Mouse (Mus musculus): ENCODE data around the gene Sema6c. TPM values are rescaled to one million over a fixed set of nuclear protein-coding genes. Genes with fewer than 3 reads are reported as not detected.

Sema6c gene
- polyA plus RNA-seq, 1 experiment from 2014 or later: 1.7 TPM

GRCm38 (mm10) chr3:95163419-95164255, 3.4 kb downstream of the Sema6c start:
- no peaks in the 10 kb centered on the region for H3K27me3 ChIP-seq (ENCODE audit: control insufficient read depth, insufficient read depth, low read length)
- H3K4me3 ChIP-seq (ENCODE audit: low read depth, low read length): no peak overlapping the region
- no peak overlapping the region for H3K27ac ChIP-seq (replicated peaks)
- TF ChIP-seq CTCF (IDR thresholded peaks at IDR 0.05; ENCODE audit: low read depth): no peak
- TF ChIP-seq EP300 (optimal IDR thresholded peaks at IDR 0.05): no peak
- H3K4me1 ChIP-seq (replicated peaks; ENCODE audit: control insufficient read depth, insufficient read depth): peaks cover 9% of the 10 kb centered on the region
- H3K9me3 ChIP-seq (ENCODE audit: control insufficient read depth, low read length): no peaks in the 10 kb centered on the region
- peaks cover 5% of the 10 kb centered on the region; the same call in 1 of the 2 replicates for H3K36me3 ChIP-seq (ENCODE audit: control insufficient read depth, insufficient read depth, low read length)
- H3K9ac ChIP-seq (ENCODE audit: low read length): 0 out of 2 replicates have a peak overlapping the region, but pooled peaks have one; percentile 13
- WGBS: 54% methylated on average over 11 of the region's 11 CpGs
- no peak for DNase-seq (ENCODE audit: low spot score)
- no peak for ATAC-seq (ENCODE audit: low FRiP score, low TSS enrichment)
- H3K4me2 ChIP-seq (replicated peaks; ENCODE audit: low read depth): no peak overlapping the region; the same call in 1 of the 2 replicates

DNA sequence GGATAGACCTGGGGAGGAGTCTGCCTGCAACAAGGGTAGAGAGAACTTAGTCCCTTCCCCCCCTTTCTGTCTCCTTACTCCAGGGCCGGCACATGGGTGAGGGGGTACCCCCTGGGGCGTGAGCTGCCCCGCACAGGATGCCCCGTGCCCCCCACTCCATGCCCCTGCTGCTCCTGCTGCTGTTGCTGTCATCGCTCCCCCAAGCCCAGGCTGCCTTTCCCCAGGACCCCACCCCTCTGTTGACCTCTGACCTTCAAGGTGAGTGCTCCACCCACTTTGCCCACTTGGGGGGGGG, 3.9 kb downstream of the Sema6c start:
- WGBS: 83% methylated on average over 4 of the region's 5 CpGs
- no peak for ATAC-seq (ENCODE audit: low FRiP score, low TSS enrichment)

GRCm38 (mm10) chr3:95164840-95165239, 4.6 kb downstream of the Sema6c start:
- Histone ChIP-seq H3K9ac (ENCODE audit: low read length) (no peak overlapping the region), H3K36me3 (ENCODE audit: control insufficient read depth, insufficient read depth, low read length) (peaks cover 6% of the 10 kb centered on the region; the same call in 1 of the 2 replicates)
- TF ChIP-seq EP300 (optimal IDR thresholded peaks at IDR 0.05) (no peak), CTCF (IDR thresholded peaks at IDR 0.05; ENCODE audit: low read depth) (no peak)

More for the DNA sequence above, 3.9 kb downstream of the Sema6c start:
- Histone ChIP-seq H3K4me2 (replicated peaks; ENCODE audit: low read depth) (no peak overlapping the region), H3K9me3 (ENCODE audit: control insufficient read depth, low read length) (no peaks in the 10 kb centered on the region), H3K36me3 (ENCODE audit: control insufficient read depth, insufficient read depth, low read length) (peaks cover 6% of the 10 kb centered on the region; the same call in 1 of the 2 replicates), H3K9ac (ENCODE audit: low read length) (no peak overlapping the region), H3K4me3 (ENCODE audit: low read depth, low read length) (no peak overlapping the region), H3K4me1 (replicated peaks; ENCODE audit: control insufficient read depth, insufficient read depth) (peaks cover 9% of the 10 kb centered on the region), H3K27ac (replicated peaks) (no peak overlapping the region), H3K27me3 (ENCODE audit: control insufficient read depth, insufficient read depth, low read length) (no peaks in the 10 kb centered on the region)
- DNase-seq (ENCODE audit: low spot score): no peak
- no peak for TF ChIP-seq CTCF (IDR thresholded peaks at IDR 0.05; ENCODE audit: low read depth)
- no peak for TF ChIP-seq EP300 (optimal IDR thresholded peaks at IDR 0.05)

DNA sequence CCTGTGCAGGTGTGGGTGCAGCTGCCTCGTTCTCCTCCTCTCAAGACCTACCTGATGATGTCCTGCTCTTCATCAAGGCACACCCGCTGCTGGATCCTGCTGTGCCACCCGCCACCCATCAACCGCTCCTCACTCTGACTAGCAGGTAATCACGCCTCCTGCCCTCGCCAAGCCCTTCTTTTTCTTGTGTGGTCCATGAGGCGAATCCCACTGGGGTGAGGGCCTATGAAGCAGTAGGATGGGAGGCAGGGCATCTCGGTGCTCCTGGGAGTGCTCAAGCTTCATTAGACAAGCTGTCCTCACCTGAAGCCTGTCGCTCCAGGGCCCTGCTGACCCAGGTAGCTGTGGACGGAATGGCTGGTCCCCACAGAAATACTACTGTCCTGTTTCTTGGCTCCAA, 9.7 kb downstream of the Sema6c start:
- Histone ChIP-seq H3K4me3 (ENCODE audit: low read depth, low read length) (no peak overlapping the region), H3K9ac (ENCODE audit: low read length) (no peak overlapping the region), H3K27ac (replicated peaks) (no peak overlapping the region), H3K27me3 (ENCODE audit: control insufficient read depth, insufficient read depth, low read length) (no peaks in the 10 kb centered on the region; the same call in 1 of the 2 replicates), H3K4me1 (replicated peaks; ENCODE audit: control insufficient read depth, insufficient read depth) (no peaks in the 10 kb centered on the region), H3K4me2 (replicated peaks; ENCODE audit: low read depth) (no peak overlapping the region), H3K36me3 (ENCODE audit: control insufficient read depth, insufficient read depth, low read length) (peaks cover 9% of the 10 kb centered on the region; the same call in 1 of the 2 replicates), H3K9me3 (ENCODE audit: control insufficient read depth, low read length) (no peaks in the 10 kb centered on the region)
- WGBS: 88% methylated on average over 10 of the region's 10 CpGs
- DNase-seq (ENCODE audit: low spot score) (no peak), ATAC-seq (ENCODE audit: low FRiP score, low TSS enrichment) (no peak)
- TF ChIP-seq EP300 (optimal IDR thresholded peaks at IDR 0.05): no peak
- no peak for TF ChIP-seq CTCF (IDR thresholded peaks at IDR 0.05; ENCODE audit: low read depth)

More at GRCm38 (mm10) chr3:95164840-95165239, 4.6 kb downstream of the Sema6c start:
- peaks cover 7% of the 10 kb centered on the region for H3K4me1 ChIP-seq (replicated peaks; ENCODE audit: control insufficient read depth, insufficient read depth)
- H3K4me2 ChIP-seq (replicated peaks; ENCODE audit: low read depth): no peak overlapping the region
- WGBS: 79% methylated on average over 5 of the region's 5 CpGs
- H3K27ac ChIP-seq (replicated peaks): no peak overlapping the region
- no peak overlapping the region for H3K4me3 ChIP-seq (ENCODE audit: low read depth, low read length)
- H3K27me3 ChIP-seq (ENCODE audit: control insufficient read depth, insufficient read depth, low read length): no peaks in the 10 kb centered on the region
- no peak for ATAC-seq (ENCODE audit: low FRiP score, low TSS enrichment)
- DNase-seq (ENCODE audit: low spot score): no peak
- H3K9me3 ChIP-seq (ENCODE audit: control insufficient read depth, low read length): no peaks in the 10 kb centered on the region

- TF ChIP-seq CTCF (IDR thresholded peaks at IDR 0.05; ENCODE audit: low read depth) (no peak), EP300 (optimal IDR thresholded peaks at IDR 0.05) (no peak)
- 53% methylated on average over 6 of the region's 6 CpGs for WGBS
- no peak overlapping the region for H3K4me2 ChIP-seq (replicated peaks; ENCODE audit: low read depth)
- H3K27ac ChIP-seq (replicated peaks): no peak overlapping the region
- no peaks in the 10 kb centered on the region; the same call in 1 of the 2 replicates for H3K27me3 ChIP-seq (ENCODE audit: control insufficient read depth, insufficient read depth, low read length)
- no peaks in the 10 kb centered on the region for H3K4me1 ChIP-seq (replicated peaks; ENCODE audit: control insufficient read depth, insufficient read depth)
- H3K36me3 ChIP-seq (ENCODE audit: control insufficient read depth, insufficient read depth, low read length): peaks cover 9% of the 10 kb centered on the region; the same call in 1 of the 2 replicates
- ATAC-seq (ENCODE audit: low FRiP score, low TSS enrichment) (no peak), DNase-seq (ENCODE audit: low spot score) (no peak)
- H3K9me3 ChIP-seq (ENCODE audit: control insufficient read depth, low read length): no peaks in the 10 kb centered on the region
- no peak overlapping the region for H3K4me3 ChIP-seq (ENCODE audit: low read depth, low read length)
- H3K9ac ChIP-seq (ENCODE audit: low read length): no peak overlapping the region
Observed at GRCm38 (mm10) chr3:95171105-95171504, 10.8 kb downstream of the Sema6c start.

All from stomach, postnatal 0 days (tissue).